Mouse (Mus musculus) monocyte, adult 5-6 weeks (primary cell): ENCODE data around the gene Hunk. TPM values are rescaled to one million over a fixed set of nuclear protein-coding genes. Genes with fewer than 3 reads are reported as not detected.

Experiments
- ATAC-seq: fragments of 153-309, 156-312 bp; replicated peaks from 2 replicates; pipeline ENCODE4 v1.8.0; 2017; ENCODE audit warnings: mild to moderate bottlenecking; ENCODE audit not compliant: low TSS enrichment, insufficient number of reproducible peaks, severe bottlenecking, poor library complexity, low FRiP score
- total RNA-seq: library from RNA; stranded (forward); fragments of 200-1000, 200-491, 200-594 nt; gene quantifications from 3 replicates; pipeline ENCODE4 v1.2.3, GENCODE M21; 2017

Gene Hunk
- total RNA-seq, 1 experiment from 2014 or later = not detected

DNA sequence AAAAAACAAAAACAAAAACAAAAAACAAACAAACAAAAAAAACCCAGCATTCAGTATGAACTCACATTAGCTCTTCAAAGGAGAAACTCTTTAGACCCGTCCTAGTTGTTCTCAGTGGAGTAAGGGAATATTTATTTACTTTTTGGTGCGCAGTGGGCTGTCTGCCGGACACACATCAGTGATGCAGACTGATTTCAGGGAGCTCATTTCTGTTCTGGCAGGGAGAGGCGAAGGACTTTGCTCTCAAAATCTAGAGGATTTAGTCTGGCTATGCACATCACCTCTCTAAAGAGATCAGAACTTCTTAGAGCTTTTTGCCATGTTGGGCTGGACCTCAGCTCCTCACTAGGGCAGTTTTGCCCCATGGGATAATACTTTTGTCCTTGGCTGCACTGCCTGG is 2.1 kb downstream of the Hunk start:
- no peak for ATAC-seq

DNA sequence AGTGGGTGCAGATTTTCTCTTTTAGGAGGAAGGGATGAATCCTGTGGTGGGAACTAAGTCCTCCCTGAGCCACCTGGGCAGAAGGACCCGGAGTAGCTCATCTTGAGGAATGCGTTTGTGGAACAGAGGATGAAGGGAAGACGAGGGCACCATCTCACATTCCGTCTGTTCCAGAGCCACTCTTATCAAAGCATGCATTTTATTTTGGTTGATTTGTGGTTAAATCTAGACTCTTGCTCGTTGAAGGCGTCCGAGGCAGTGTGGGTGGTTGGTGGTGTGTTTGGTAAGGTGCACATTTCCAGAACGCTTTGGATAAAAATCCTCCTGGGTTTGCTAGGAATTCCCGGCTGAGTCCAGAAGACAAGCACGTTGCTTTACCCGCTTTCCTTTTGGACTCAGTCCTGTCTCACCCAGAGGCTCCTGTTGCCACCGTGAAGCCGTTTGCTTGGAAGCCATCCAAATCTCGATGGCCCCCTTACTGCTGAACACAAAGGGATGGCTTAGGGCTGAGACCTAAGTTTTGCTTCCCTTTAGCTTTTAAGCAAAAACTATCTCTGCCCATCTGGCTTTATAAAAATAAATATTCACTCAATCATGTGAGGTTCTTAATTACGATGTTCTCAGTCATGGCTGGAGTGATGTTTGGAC is 3.4 kb downstream of the Hunk start:
- ATAC-seq = no peak

DNA sequence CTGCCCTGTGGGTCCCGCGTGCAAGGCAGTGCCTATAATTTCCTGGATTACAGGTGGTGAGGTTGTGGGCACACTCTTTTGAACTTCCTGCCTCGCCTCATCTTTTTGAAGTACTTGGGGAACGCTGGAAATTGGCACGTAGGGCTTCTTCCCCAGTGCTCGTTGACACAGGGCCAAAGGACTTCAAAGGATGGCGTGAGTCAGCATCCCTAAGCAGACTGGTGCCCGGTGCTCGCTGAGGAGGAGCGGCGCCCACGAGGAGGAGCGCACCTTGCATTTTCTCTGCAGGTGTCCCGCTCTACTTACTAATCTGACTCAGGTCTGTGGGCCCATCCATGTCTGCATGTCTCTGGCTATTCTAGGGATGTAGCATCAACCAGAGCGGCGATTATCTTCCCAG is 4.9 kb downstream of the Hunk start:
- ATAC-seq = no peak

DNA sequence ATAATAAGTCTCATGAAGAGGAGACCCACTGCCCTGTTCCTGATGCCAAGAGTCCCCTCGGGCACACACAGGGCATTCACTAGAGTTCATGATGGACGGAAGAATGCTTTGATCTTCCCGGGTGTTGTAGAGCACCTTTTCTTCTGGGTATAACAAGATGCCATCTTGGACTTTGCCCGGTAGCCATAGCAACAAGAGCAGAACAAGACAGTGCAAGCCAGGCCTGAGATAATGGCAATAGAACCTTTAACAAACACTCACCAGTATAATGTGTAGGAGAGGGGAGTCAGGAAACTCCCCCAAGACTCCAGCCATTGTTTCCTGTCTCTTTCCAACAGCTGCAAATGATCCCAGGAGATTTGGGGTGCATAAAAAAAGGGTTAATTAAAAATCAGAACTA is 8.9 kb downstream of the Hunk start:
- ATAC-seq = no peak

DNA sequence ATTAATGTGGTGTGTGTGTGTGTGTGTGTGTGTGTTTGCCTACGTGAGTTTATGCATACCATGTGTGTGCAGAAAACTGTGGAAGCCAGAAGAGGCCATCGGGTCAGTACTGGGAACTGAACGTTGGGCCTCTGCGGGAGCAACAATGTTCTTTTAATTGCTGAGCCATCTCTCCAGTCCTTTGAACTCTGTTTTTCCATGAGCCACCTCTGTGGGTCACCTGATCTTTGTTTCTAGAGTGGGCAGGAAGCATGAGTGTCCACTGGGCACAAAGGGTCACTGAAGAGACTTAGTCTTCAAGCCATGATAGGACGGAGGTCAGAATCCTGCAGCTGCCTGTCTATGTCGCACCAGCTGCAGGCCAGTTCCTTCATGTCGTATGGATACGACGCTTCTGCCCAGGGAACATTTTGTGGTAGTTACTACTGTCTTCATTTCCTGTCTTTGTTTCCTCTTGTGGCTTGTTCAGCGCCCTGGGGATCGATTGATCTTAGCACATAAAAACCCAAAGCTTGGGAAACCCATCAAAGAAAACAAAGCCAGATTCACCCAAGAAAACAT is 10.3 kb downstream of the Hunk start:
- no peak for ATAC-seq

DNA sequence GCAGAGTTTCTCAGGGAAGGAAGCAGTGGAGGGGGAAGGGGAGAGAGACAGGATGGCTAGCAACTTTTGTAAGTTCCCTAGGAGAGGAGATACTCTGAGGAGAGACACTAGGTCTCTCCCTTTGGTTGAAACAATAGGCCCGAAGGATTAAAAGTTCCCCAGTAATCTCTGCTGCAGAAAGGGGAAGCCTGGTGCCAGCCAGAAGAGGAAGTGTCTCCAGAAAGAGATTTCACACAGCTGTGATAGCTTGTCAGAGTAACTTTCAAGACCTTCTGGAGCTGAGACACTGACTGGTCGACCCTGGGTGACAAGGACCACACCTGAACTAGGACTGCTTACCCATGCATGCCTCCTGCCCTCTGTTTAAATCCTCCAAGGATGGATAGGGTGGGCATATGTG is 11.1 kb downstream of the Hunk start:
- ATAC-seq = peak; percentile 70; the same call in 1 of the 2 replicates

DNA sequence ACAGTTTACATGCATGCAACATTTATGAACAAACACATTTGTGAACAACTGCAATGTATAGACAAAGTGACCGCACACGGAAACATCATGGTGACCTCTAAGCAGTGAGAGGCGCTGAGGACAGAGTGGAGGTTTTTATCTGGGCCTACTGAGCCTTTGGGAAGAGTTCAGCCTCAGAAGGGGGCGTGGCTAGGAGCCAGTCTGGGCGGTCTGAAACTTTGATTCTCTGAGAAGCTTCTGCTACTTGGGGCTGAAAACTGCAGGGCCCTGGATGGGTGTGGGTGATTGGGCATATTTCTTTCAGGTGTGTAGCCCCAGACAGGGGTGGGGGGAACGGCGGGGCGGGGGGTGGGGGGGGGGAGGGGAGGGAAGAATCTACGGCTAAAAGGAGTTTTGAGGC is 14.5 kb downstream of the Hunk start:
- no peak for ATAC-seq

DNA sequence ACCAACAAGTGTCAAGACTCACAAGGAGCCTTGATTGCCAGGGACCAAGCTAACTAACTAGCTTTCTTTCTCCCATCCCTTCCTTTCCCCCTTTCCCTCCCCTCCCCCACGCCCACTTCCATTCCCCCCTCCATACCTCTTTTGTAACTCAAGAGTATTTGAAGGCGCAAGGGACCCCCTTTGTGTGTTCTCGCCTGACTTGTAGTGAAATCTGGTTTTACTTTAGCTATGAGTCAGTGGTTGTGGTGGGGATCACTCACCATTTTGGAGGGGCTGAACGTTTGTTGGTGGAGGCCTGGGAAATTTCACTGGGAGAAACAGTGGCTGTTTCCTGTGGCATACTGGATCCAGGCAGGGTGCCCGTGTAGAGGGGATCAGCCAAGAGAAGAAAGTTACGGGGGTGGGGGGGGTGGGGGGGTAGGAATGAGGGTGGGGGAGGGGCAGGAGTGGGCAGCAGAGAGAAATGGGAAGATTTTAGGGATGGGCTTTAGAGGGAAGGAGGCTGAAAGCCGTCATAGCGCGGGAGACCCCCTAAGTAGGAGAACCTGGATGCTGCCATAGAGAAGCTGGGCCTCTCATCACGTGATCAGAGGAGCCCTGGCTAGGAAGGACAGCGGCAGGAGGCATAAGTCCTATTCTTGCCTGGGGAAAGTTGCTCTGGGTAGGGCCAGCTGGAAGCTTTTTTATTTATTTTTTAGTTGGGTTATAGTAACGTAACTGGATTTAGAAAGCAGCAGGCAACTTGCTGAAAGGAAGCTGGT is 15.3 kb downstream of the Hunk start:
- ATAC-seq = no peak

DNA sequence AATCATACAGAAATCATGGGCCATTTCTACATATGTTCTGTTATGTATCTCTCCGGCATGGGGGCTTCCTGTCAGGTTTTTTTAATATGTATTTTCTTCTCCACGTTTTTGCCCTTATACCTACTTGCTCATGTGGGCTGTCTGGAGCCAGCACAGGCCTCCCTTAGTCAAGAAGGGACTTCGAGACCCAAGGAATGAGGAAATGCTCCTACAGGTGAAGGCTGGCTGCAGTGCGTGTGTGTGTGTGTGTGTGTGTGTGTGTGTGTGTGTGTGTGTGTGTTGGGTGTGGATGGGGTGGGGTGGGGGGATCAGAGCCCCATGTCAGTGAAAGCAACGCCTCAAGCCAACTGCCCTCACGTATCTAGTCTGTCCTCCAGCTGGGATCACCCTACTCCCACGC is 16.5 kb downstream of the Hunk start:
- ATAC-seq = no peak

DNA sequence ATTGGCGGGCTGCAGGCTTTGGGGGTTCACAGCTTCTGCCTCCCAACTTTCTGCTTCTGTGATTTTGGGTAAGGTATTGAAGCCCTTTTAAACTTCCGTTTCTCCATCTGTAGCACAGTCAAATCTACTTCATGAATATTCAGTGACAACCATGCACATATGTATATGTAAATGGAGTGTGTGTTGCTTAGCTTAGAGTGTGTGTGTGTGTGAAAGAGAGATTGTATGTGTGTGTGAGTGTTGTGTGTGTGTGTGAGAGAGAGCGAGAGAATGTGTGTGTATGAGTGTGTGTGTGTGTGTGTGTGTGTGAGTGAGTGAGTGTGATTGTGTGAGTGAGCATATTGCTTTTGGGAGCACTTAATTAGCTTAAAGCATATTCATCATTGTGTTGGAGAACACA is 19.4 kb downstream of the Hunk start:
- no peak for ATAC-seq

DNA sequence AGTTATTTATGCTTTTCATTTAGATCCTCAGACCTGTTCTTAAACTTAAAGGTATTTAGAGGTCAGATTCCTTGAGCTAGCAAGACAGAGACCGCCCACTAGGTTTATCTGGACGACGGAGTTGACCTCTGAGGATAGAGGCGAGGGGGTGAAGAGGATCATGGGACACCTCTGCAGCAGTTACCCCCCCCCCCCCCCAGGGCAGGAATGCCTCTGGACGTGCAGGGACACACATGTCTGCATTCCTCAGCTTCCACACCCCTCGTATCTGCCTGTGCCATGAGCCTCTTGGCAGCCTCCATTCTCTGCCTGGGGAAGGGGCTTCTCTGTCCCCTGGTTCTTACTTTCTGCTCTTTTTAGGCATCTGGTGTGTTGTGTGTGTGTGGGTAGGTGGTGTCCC is 19.8 kb downstream of the Hunk start:
- no peak for ATAC-seq

DNA sequence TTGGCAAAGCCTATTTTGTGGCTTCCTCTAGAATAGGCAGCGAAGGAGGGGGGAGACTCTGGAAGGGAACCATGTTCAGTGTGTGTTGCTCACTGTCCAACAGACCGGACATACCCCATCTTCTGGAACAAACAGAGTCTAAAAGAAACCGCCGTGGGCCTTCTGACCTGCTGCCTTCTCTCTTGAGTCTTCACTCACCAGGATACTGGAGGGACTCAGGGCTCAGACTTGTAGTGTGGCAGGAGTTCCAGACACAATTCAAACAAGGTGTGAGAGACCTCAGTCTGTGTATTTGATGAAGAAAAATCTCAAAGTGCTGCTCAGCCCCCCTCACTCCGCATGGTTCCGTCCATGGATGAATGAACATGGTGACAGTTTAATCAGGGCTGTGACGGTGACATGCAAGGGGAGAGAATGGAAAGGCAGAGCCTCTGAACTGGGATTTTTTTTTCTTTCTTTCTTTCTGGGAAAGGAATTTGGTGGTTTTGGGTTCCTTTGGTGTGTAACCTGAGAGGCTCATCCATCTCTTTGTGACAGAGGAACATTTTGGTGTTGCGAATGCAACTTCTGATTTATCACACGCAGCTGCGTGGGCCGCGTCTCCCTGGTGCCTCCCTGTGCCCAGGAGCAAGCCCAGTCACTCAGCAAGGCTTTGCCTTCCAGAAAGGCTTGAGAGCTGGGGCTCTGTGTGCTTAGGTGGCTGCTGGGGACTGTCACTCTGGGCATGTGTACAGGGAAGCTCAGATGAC is 21.9 kb downstream of the Hunk start:
- no peak for ATAC-seq

DNA sequence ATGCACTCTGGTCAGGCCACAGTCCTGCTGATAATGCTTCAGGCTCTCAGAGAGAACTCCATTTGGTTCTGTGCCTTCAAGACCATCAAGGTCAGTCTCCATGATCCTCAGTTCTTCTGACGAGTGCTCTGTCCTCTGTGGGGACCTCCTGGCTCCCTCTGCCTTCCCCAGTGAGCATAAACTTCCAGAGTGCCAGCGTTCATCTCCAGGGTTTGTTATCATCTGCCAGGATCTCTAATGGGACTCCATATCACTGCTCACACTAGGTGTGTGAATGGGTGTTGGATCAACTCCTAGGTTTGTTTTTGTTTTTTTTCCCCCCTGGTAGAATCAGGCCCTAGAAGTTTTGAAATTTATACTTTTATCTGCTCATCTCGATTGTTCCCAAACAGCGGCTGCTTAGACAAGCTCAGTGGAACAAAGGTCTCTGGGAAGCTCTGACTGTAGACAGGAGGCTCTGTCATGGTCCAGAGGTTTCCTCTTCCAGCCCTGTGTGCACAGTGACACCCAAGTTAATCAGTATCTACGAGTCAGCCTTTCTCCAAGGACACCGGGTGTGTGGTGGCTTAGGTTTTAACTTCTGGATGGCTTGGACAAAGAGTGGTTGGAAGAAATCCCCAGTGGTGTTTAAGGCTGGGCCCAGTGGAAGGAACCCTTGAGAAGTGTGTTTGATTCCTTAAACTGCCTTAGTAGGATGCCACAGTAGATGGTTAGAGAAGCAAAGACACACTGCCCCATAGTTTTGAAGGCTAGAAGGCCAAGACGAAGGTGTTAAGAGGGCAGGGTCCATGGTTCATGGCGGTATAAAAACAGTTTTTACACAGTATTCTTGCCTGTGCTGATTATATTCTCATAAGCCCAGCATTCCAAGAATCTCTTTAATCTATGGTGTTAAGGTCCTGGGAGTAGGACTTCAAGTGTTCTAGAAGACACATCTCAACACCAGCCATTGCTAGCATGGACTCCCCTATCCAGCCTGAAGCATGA is 26.6 kb downstream of the Hunk start:
- no peak for ATAC-seq

DNA sequence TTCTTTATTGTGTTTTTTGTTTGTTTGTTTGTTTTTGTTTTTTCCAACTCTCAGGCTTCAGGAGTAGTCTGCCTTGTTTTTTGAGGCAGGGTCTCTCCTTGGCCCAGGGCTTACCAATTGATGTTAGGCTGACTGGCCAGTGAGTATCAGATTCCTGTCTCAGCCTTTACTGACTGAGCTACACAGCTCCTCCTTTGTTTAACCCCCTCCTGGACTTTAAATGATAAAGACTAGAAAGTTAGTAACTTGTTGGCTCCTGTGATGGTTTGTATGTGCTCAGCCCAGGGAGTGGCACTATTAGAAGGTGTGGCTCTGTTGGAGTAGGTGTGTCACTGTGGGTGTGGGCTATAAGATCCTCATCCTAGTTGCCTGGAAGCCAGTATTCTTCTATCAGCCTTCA is 30.8 kb downstream of the Hunk start:
- no peak for ATAC-seq

DNA sequence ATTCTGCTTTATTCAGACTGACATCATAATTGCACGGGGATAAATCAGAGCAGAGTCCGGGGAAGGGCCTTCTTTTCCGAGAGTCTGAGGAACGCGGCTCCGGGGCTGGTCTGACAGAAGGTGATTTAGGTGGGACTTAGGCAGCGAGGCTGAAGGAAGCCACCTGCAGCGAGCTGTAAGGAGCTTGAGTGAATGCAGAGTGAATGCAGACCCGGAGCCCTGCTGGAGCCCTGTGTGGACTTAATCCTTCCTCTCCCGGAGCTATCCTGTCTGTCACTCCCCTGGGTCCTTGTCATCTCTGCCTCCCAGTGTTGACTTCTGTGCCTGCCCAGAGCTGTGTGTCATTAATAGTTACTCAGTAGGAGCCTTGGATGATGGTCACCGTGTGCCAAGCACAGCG is 32.8 kb downstream of the Hunk start:
- no peak for ATAC-seq

DNA sequence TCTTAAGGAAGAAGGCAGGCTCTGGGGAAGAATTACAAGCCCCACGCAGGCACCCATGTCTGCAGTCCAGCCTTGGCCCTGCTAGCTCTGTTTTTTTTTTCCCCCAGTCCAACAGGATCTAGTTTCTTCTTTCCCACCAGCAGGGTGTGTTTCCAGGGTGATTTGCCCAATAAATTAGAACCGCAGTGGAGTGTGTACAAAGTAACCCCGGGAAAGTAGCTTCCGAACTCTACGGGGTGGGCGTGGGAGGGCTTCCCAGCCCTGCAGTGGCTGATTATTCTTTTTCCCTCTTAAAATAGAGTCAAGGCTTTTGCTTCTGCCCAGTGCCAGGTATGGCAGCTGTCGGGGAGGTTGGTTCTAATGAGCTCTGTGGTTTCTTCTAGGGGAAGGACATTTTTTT is 35.3 kb downstream of the Hunk start:
- no peak for ATAC-seq

DNA sequence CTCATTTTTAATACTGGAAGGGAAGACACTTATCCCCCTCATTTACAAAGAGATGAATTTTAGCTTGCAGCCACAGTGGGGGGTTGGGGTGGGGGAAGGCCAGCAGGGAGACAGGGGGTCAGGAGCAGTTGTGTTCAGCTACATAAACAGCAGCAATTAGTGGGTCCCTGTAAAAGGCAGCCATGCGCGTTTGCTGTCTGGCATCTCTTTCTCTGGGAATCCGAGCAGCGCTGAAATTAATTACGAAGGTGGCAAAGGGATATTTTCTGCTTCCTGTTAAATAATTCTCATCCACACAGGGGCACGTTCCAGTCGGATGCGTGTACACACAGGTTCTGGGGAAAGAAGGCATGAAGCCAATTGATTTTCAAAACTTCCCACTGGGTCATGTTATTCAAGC is 35.7 kb downstream of the Hunk start:
- ATAC-seq = no peak

DNA sequence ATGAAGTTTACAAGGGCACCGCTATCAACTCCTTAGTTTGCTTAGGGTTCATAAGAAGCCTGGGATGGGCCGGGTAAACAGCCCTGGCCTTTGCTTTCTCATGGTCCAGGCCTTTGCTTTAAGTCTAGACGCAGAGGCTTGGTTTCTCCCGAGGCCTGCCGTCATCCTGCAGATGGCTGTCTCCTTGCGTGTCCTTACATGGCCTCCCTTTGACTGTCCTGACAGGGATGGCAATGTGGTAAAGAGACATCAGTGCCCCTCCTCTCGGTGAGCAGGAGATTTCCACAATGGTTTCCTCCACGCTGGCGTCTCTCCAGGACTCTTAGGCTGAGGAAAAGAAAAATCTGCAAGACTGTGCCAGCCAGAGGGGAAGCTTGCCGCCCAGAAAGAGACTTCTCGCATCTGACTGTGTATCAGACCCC is 36.3 kb downstream of the Hunk start:
- no peak for ATAC-seq

DNA sequence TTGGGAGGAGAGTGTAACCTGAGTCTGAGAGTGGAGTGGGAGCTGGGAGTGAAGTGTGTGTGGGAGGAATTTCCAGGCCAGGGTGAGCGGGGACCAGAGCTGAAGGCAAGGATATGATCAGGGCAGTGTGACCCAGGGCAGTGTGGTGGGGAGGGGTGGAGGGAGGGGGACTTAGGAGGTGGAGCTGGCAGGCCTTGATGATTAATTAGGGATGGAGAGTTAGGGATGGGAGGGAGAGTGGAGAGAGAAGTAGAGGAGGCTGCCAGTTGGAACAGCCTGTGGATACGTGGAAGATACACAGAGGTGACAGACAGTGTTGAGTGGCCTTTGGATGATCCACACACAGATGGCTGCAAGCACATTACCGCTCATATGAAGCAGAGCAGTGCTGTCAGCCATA is 38.1 kb downstream of the Hunk start:
- no peak for ATAC-seq
